Mouse (Mus musculus) thymus, postnatal 14 days (tissue): ENCODE measurements around the gene Fam208a.

Experiments
- DNase-seq: peaks from one replicate; pipeline ENCODE4 v3.0.0; 2021

The Fam208a gene

DNA sequence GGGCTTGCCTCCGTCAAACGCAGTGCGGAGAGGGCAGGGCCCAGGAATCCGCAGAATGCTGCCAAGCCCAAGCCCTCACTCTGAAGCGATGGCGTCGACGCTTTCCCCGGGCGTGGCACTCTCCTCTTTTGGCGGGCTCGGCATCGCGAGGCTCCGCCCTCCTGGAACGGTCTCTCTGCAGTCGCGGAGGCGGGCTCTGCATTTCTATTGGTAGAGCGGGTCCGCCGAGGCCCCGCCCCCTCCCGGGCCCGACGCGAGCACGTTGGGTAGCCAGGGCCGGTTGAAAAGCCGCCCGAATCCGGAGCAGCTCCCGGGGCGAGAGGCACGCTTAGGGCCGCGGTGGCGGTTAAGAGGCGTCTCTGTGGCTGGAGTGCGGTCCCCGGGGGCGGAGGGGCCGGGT lies at the start of gene Fam208a:
Fam208a (plus strand) TSS at position 262 of the 400 bp plus-strand sequence.
- DNase-seq, result peak; percentile 96

DNA sequence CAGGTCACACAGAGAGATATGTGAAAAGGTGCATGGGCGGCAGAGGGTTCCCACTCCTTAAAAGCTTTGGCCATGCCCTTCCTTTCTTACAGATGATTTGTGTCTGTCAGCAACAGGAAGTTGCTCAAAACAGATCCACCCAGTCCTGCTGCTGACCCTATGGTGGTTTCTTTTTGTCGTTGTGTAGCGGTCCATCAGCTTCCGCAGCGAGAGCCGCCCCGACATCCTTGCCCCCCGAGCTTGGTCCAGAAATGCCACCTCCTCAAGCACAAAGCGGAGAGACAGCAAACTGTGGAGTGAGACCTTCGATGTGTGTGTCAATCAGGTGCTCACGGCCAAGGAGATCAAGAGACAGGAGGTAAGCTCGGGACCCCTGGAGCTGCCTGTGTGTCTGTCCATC lies 49.2 kb upstream of the Fam208a start:
- no peak for DNase-seq

GRCm38 (mm10) chr14:27381459-27381858 lies 47.2 kb upstream of the Fam208a start:
- no peak for DNase-seq

GRCm38 (mm10) chr14:27383321-27383830 lies 45.3 kb upstream of the Fam208a start:
- DNase-seq, result no peak

- peak; percentile 34 for DNase-seq
Observed at GRCm38 (mm10) chr14:27384143-27384542, 44.5 kb upstream of the Fam208a start.

- no peak for DNase-seq
Observed at GRCm38 (mm10) chr14:27388616-27389015, 40.0 kb upstream of the Fam208a start.

GRCm38 (mm10) chr14:27389722-27390121 lies 38.9 kb upstream of the Fam208a start:
- no peak for DNase-seq

GRCm38 (mm10) chr14:27390663-27391062 lies 38.0 kb upstream of the Fam208a start:
- no peak for DNase-seq

DNA sequence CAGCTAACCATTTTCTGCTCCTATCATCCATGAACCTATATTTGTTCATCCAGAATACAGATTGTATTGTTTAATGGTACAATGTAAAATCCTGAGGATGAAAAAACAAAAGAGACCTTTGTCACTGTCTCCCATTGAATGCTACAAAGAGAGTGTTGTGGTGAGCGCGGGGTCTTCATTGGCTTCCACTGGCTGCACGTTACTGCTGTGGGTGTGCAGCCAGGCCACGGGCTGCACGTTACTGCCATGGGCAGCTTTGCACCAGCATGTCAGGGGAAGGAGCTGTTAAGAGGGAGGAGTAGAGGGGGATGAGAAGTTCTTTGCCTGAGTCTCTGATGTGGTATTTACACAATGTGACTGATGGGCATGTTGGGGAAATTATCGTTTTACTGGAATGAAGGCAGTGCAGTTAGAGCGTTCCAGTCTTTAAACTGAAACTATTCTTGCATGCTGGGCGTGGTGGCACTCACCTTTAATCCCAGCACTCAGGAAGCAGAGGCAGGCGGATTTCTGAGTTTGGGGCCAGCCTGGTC lies 36.8 kb upstream of the Fam208a start:
- DNase-seq, result no peak

DNA sequence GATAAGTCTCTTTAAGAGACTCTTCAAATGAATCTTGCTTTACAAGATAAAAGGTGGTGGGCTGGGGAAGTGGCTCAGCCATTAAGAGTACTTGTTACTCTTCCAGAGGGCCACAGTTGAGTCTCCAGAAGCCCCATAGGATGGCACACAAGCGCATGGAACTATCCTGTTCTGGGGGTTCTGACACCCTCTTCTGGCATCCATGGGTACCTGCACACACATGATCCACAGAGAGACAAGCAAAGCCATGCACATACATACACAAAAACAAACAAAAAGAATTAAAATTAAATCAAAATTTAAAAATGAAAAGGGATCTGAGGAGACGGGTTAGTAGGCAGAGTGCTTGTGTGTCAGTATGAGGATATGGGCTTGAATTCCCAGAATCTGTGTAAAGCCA lies 36.0 kb upstream of the Fam208a start:
- DNase-seq, result no peak

DNA sequence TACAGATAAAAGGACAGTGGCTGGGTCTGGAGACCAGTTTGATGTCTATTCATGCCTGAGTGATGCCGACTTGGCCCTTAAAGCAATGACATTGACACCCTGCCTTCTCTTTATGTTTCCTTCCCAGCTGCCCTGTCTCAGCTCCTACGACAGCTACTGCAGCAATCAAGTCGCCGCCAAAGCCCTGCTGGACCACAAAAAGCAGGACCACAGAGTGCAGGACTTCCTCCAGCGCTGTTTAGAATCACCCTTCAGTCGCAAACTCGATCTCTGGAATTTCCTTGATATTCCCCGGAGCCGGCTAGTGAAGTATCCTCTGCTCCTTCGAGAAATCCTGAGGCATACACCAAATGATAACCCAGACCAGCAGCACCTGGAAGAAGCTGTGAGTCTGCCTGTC lies 34.8 kb upstream of the Fam208a start:
- no peak for DNase-seq

DNA sequence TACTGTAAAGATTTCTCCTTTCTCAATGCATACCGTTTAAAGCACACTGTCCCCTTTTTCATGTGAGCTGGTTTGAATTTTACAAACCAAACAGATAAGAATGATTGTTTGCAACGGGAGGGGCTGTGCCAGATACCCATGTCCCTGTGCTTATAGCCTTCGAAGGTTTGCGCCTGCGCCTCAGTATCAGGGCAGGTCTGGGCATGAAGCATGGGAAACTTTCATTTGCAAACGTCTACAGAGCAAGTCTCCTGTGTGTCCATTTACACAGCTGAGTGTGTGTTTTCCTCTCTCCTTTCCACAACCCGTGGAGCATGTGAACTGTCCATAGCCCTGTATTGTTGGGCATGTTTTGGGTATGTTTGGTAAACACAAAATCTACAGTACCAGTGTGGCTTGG lies 32.2 kb upstream of the Fam208a start:
- no peak for DNase-seq

DNA sequence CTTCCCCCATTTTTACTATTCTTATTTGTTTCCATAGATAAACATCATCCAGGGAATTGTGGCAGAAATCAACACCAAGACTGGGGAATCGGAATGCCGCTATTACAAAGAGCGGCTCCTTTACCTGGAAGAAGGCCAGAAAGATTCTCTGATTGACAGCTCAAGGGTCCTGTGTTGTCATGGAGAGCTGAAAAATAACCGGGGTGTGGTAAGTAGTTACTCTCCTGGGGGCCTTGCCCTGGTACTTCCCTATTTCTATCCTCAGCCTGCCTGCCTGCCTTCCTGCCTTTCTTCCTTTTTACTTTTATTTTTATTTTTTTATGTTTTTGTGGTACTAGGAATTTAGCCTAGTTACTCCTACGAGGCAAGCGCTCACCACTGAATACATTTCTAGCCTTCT lies 31.1 kb upstream of the Fam208a start:
- DNase-seq, result no peak

DNA sequence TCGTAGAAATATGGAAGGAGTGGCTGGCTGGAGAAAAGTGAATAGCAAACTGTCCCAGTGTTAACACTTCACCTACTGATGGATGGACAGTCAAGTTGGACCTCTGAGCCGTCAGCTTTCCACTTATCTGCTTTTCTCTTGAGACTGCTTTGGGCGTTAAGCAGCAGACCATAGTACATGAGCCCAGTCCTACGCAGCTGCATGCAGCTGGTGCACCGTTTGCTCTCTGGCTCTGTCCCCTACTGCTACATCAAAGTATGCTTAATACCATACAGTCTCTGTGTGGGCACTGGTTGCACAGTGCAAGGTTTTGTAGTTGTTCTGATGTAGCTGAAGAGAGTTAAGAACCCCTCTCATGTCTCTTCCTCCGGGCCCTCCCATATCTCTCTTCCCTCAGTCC lies 28.1 kb upstream of the Fam208a start:
- no peak for DNase-seq

GRCm38 (mm10) chr14:27401717-27402278 lies 26.8 kb upstream of the Fam208a start:
- DNase-seq, result no peak

DNA sequence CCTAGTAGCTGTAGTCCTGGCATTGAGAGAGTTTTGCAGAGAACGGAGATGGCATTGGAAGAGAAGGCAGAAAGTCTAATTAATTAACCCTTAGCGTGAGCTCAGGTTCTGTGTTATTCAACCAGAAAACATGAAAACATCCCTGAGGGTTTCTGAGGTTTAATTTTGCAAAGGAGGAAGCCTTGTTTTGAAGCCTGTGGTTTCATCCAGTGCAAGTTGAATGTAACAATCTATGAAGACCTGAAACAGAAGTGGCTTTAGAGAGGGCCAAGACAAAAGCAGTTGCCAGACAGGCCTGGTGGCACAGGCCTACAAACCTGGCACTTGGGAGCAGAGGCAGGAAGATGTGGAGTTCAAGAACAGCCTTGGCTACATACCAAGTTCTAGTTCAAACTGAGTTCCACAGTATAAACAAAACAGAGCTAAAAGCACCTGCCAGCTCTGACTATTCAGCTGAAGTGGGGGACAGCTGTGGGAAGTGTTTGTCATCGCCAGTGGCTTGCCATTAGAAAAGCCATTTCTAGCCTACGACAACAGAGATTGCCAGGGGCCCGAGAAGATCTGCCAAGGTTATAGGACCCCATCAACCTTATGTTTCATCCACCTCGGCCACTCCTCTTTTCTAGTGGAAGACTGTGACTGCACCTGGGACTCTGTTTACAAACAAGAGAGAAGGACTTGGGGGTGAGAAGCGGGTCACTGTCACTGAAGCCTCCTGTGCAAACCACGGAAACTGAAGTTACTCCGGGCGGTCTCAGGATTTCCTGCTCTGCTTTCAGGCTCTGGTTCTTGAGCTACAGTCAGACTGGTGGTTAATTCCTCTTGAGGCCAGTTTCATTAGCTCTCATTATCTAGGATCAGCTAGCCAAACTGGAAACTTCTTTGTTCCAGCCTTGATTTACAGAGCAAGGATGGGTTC lies 26.0 kb upstream of the Fam208a start:
- DNase-seq, result peak; percentile 55

- peak; percentile 50 for DNase-seq
Observed at GRCm38 (mm10) chr14:27405452-27405851, 23.2 kb upstream of the Fam208a start.

- no peak for DNase-seq
Observed at GRCm38 (mm10) chr14:27405947-27406346, 22.7 kb upstream of the Fam208a start.

- no peak for DNase-seq
Observed at GRCm38 (mm10) chr14:27408240-27408639, 20.4 kb upstream of the Fam208a start.

DNA sequence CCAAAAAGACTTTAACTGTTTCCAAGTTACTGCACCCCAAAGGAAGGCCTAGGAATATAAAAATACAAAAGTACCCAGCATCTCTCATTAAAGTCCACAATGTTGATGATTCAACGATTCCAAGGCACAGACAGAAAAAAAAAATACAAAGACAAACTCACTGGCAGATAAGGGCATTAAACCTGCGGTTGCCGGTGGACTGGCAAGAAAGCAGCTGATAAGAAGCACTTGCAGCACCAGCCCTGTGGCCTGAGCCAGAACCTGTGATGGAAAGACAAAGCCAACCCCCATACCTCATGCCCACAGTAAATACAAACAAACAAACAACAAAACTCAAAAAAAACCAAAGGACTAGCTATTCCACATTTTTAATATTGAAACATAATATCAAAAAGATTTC lies 19.0 kb upstream of the Fam208a start:
- DNase-seq, result no peak

DNA sequence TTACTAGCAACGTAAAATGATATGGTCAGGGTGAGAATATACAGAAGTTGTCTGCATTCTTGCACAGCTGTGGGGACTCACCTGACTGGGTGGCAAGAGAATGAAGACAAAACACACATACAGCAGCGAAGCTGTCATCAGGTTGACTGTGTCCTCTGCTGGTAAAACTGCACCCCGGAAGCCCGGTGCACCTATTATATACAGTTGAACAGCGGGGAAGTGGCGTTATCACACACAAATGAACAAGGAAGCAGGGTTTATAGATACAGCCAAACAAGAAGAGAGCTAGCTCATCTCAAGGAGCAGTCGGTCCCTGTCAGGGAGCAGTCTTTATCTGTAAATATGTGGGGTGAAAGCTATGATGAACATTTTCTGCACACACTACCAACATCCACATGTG lies 17.1 kb upstream of the Fam208a start:
- no peak for DNase-seq

DNA sequence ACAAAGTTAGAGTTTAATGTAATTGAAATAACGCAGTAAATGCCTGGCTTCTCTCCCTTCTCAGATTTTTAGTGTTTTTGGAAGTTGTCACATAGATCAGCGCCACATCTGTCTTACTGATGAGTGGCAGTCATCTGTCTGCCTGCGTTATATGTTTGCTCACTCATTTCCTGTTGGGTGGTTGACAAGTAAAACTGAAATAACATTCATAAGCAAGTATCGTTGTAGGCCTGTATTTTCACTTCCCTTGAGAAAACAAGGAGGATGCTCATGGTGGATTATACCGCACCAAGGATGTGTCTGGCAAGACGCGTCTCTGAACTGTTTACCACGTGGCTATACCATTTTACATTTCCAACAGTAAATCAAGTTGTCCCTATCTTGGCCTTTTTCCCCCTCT lies 15.9 kb upstream of the Fam208a start:
- DNase-seq, result no peak

GRCm38 (mm10) chr14:27413961-27414360 lies 14.7 kb upstream of the Fam208a start:
- peak; percentile 52 for DNase-seq

GRCm38 (mm10) chr14:27420816-27421215 lies 7.8 kb upstream of the Fam208a start:
- no peak for DNase-seq
